Mouse (Mus musculus) embryo, embryonic 9.5 days (tissue): ENCODE measurements around the gene Ngp.

Source experiments
- DNase-seq: peaks from one replicate; pipeline ENCODE4 v3.0.0-alpha.2; 2017; ENCODE audit errors: extremely low spot score

Gene Ngp

GRCm38 (mm10) chr9:110433045-110433444 lies 13.5 kb downstream of the Ngp start:
- no peak for DNase-seq

GRCm38 (mm10) chr9:110436041-110436440 lies 16.5 kb downstream of the Ngp start:
- no peak for DNase-seq

GRCm38 (mm10) chr9:110440049-110440448 lies 20.5 kb downstream of the Ngp start:
- no peak for DNase-seq

GRCm38 (mm10) chr9:110440559-110440958 lies 21.0 kb downstream of the Ngp start:
- DNase-seq: no peak

- DNase-seq: no peak
These were observed 28.8 kb downstream of the Ngp start for GRCm38 (mm10) chr9:110448356-110448755.

GRCm38 (mm10) chr9:110448857-110449617 lies 29.5 kb downstream of the Ngp start:
- DNase-seq: peak; percentile 81

GRCm38 (mm10) chr9:110452523-110452922 lies 33.0 kb downstream of the Ngp start:
- DNase-seq: no peak

GRCm38 (mm10) chr9:110457926-110458325 lies 38.4 kb downstream of the Ngp start:
- DNase-seq: no peak

GRCm38 (mm10) chr9:110459145-110459727 lies 39.7 kb downstream of the Ngp start:
- no peak for DNase-seq

- DNase-seq: no peak
These were observed 41.6 kb downstream of the Ngp start for GRCm38 (mm10) chr9:110460884-110461815.

- DNase-seq: no peak
These were observed 42.8 kb downstream of the Ngp start for GRCm38 (mm10) chr9:110462321-110462720.

GRCm38 (mm10) chr9:110463983-110464591 lies 44.5 kb downstream of the Ngp start:
- DNase-seq: no peak

- DNase-seq: no peak
These were observed 45.8 kb downstream of the Ngp start for GRCm38 (mm10) chr9:110465336-110465735.

- DNase-seq: no peak
These were observed 46.6 kb downstream of the Ngp start for GRCm38 (mm10) chr9:110466179-110466578.
